Mouse (Mus musculus): Measurements from ENCODE around the gene St3gal6. TPM values are rescaled to one million over a fixed set of nuclear protein-coding genes. Genes with fewer than 3 reads are reported as not detected.
"Not testable (repeated sequence)": the region's sequence is repeated elsewhere in the genome, so short reads cannot be mapped to it uniquely, and the experiment has no call there.

The St3gal6 gene
- polyA plus RNA-seq, 1 experiment from 2014 or later: 8.7 TPM

- WGBS: 93% methylated on average over 2 of the region's 2 CpGs
- Histone ChIP-seq H3K27me3 (ENCODE audit: insufficient read depth, poor library complexity, severe bottlenecking) (no peaks in the 10 kb centered on the region), H3K36me3 (peaks cover 94% of the 10 kb centered on the region), H3K4me1 (replicated peaks) (no peaks in the 10 kb centered on the region), H3K27ac (no peak overlapping the region), H3K4me3 (no peak overlapping the region), H3K9me3 (no peaks in the 10 kb centered on the region)
- DNase-seq (ENCODE audit: low spot score): no peak
These were observed 61.5 kb downstream of the St3gal6 start for GRCm38 (mm10) chr16:58462519-58462918.

- Histone ChIP-seq H3K27me3 (ENCODE audit: insufficient read depth, poor library complexity, severe bottlenecking) (no peaks in the 10 kb centered on the region), H3K4me1 (replicated peaks) (no peaks in the 10 kb centered on the region), H3K9me3 (no peaks in the 10 kb centered on the region), H3K36me3 (peaks cover 94% of the 10 kb centered on the region), H3K27ac (no peak overlapping the region), H3K4me3 (no peak overlapping the region)
- WGBS: 93% methylated on average over 2 of the region's 2 CpGs
- no peak for DNase-seq (ENCODE audit: low spot score)
These were observed 62.1 kb downstream of the St3gal6 start for GRCm38 (mm10) chr16:58461856-58462518.

GRCm38 (mm10) chr16:58460386-58460785, 63.7 kb downstream of the St3gal6 start:
- no peak for DNase-seq (ENCODE audit: low spot score)
- 91% methylated on average over 10 of the region's 10 CpGs for WGBS
- H3K9me3 ChIP-seq: no peaks in the 10 kb centered on the region
- no peaks in the 10 kb centered on the region for H3K27me3 ChIP-seq (ENCODE audit: insufficient read depth, poor library complexity, severe bottlenecking)
- no peaks in the 10 kb centered on the region for H3K4me1 ChIP-seq (replicated peaks)
- H3K36me3 ChIP-seq: peaks cover 85% of the 10 kb centered on the region
- no peak overlapping the region for H3K27ac ChIP-seq
- no peak overlapping the region for H3K4me3 ChIP-seq

- DNase-seq (ENCODE audit: low spot score); H3K9me3 ChIP-seq; H3K4me1 ChIP-seq (replicated peaks); H3K27ac ChIP-seq; H3K27me3 ChIP-seq (ENCODE audit: insufficient read depth, poor library complexity, severe bottlenecking); H3K4me3 ChIP-seq: not testable (repeated sequence)
- peaks cover 81% of the 10 kb centered on the region for H3K36me3 ChIP-seq
- 57% methylated on average over 3 of the region's 3 CpGs for WGBS
These were observed 64.1 kb downstream of the St3gal6 start for GRCm38 (mm10) chr16:58459966-58460365.

- DNase-seq (ENCODE audit: low spot score): no peak
- H3K4me1 ChIP-seq (replicated peaks): no peaks in the 10 kb centered on the region
- peaks cover 70% of the 10 kb centered on the region for H3K36me3 ChIP-seq
- 88% methylated on average over 6 of the region's 6 CpGs for WGBS
- H3K27me3 ChIP-seq (ENCODE audit: insufficient read depth, poor library complexity, severe bottlenecking): no peaks in the 10 kb centered on the region
- no peak overlapping the region for H3K4me3 ChIP-seq
- no peak overlapping the region for H3K27ac ChIP-seq
- no peaks in the 10 kb centered on the region for H3K9me3 ChIP-seq
These were observed 67.1 kb downstream of the St3gal6 start for GRCm38 (mm10) chr16:58456991-58457390.

GRCm38 (mm10) chr16:58456445-58456844, 67.6 kb downstream of the St3gal6 start:
- 91% methylated on average over 5 of the region's 5 CpGs for WGBS
- Histone ChIP-seq H3K36me3 (peaks cover 73% of the 10 kb centered on the region), H3K9me3 (no peaks in the 10 kb centered on the region), H3K4me3 (no peak overlapping the region), H3K27me3 (ENCODE audit: insufficient read depth, poor library complexity, severe bottlenecking) (no peaks in the 10 kb centered on the region), H3K4me1 (replicated peaks) (no peaks in the 10 kb centered on the region), H3K27ac (no peak overlapping the region)
- DNase-seq (ENCODE audit: low spot score): no peak

- 91% methylated on average over 5 of the region's 5 CpGs for WGBS
- no peaks in the 10 kb centered on the region for H3K9me3 ChIP-seq
- no peaks in the 10 kb centered on the region for H3K27me3 ChIP-seq (ENCODE audit: insufficient read depth, poor library complexity, severe bottlenecking)
- H3K4me1 ChIP-seq (replicated peaks): no peaks in the 10 kb centered on the region
- no peak overlapping the region for H3K4me3 ChIP-seq
- peaks cover 73% of the 10 kb centered on the region for H3K36me3 ChIP-seq
- H3K27ac ChIP-seq: no peak overlapping the region
- DNase-seq (ENCODE audit: low spot score): no peak
These were observed 68.9 kb downstream of the St3gal6 start for GRCm38 (mm10) chr16:58455118-58455517.

- Histone ChIP-seq H3K36me3 (peaks cover 73% of the 10 kb centered on the region), H3K27ac (no peak overlapping the region), H3K4me3 (no peak overlapping the region), H3K4me1 (replicated peaks) (no peaks in the 10 kb centered on the region), H3K27me3 (ENCODE audit: insufficient read depth, poor library complexity, severe bottlenecking) (no peaks in the 10 kb centered on the region), H3K9me3 (no peaks in the 10 kb centered on the region)
- peak; percentile 57 for DNase-seq (ENCODE audit: low spot score)
- 80% methylated on average over 8 of the region's 8 CpGs for WGBS
These were observed 69.4 kb downstream of the St3gal6 start for GRCm38 (mm10) chr16:58454617-58455016.

- Histone ChIP-seq H3K27ac (no peak overlapping the region), H3K4me3 (no peak overlapping the region), H3K9me3 (no peaks in the 10 kb centered on the region), H3K36me3 (peaks cover 71% of the 10 kb centered on the region), H3K4me1 (replicated peaks) (no peaks in the 10 kb centered on the region), H3K27me3 (ENCODE audit: insufficient read depth, poor library complexity, severe bottlenecking) (no peaks in the 10 kb centered on the region)
- DNase-seq (ENCODE audit: low spot score): no peak
These were observed 70.2 kb downstream of the St3gal6 start for GRCm38 (mm10) chr16:58453820-58454219.

GRCm38 (mm10) chr16:58453138-58453537, 70.9 kb downstream of the St3gal6 start:
- H3K36me3 ChIP-seq: peaks cover 66% of the 10 kb centered on the region

GRCm38 (mm10) chr16:58451647-58452046, 72.4 kb downstream of the St3gal6 start:
- DNase-seq (ENCODE audit: low spot score): no peak
- no peak overlapping the region for H3K4me3 ChIP-seq
- 96% methylated on average over 5 of the region's 5 CpGs for WGBS
- no peaks in the 10 kb centered on the region for H3K27me3 ChIP-seq (ENCODE audit: insufficient read depth, poor library complexity, severe bottlenecking)
- no peaks in the 10 kb centered on the region for H3K9me3 ChIP-seq
- peaks cover 63% of the 10 kb centered on the region for H3K36me3 ChIP-seq
- no peak overlapping the region for H3K27ac ChIP-seq
- no peaks in the 10 kb centered on the region for H3K4me1 ChIP-seq (replicated peaks)

More at GRCm38 (mm10) chr16:58453138-58453537, 70.9 kb downstream of the St3gal6 start:
- DNase-seq (ENCODE audit: low spot score): no peak
- H3K27me3 ChIP-seq (ENCODE audit: insufficient read depth, poor library complexity, severe bottlenecking): no peaks in the 10 kb centered on the region
- no peaks in the 10 kb centered on the region for H3K4me1 ChIP-seq (replicated peaks)
- H3K4me3 ChIP-seq: no peak overlapping the region
- WGBS: 79% methylated on average over 3 of the region's 3 CpGs
- H3K9me3 ChIP-seq: no peaks in the 10 kb centered on the region
- H3K27ac ChIP-seq: no peak overlapping the region

GRCm38 (mm10) chr16:58450648-58451047, 73.4 kb downstream of the St3gal6 start:
- H3K4me1 ChIP-seq (replicated peaks): no peaks in the 10 kb centered on the region
- H3K27ac ChIP-seq: no peak overlapping the region
- DNase-seq (ENCODE audit: low spot score): no peak
- H3K27me3 ChIP-seq (ENCODE audit: insufficient read depth, poor library complexity, severe bottlenecking): no peaks in the 10 kb centered on the region
- H3K4me3 ChIP-seq: no peak overlapping the region
- WGBS: 69% methylated on average over 6 of the region's 6 CpGs
- peaks cover 58% of the 10 kb centered on the region for H3K36me3 ChIP-seq
- no peaks in the 10 kb centered on the region for H3K9me3 ChIP-seq

GRCm38 (mm10) chr16:58449073-58449472, 75.0 kb downstream of the St3gal6 start:
- WGBS: 93% methylated on average over 4 of the region's 4 CpGs
- Histone ChIP-seq H3K9me3 (no peaks in the 10 kb centered on the region), H3K4me3 (no peak overlapping the region), H3K36me3 (peaks cover 56% of the 10 kb centered on the region), H3K4me1 (replicated peaks) (no peaks in the 10 kb centered on the region), H3K27ac (no peak overlapping the region), H3K27me3 (ENCODE audit: insufficient read depth, poor library complexity, severe bottlenecking) (no peaks in the 10 kb centered on the region)
- no peak for DNase-seq (ENCODE audit: low spot score)

All from hindbrain, embryonic 10.5 days (tissue).